In genomic region chr6:121635076-121635475, GRCm38 (mm10) we compare ENCODE assay signal across 9 mouse cellular contexts. TPM values are rescaled to one million over a fixed set of nuclear protein-coding genes. Genes with fewer than 3 reads are reported as not detected.
DNase-seq lines count a peak whose midpoint lies in the region; ATAC-seq and TF ChIP-seq lines count a peak whose summit lies in the region.
"Had no signal": no experiment of that assay in that cellular context is flagged by ENCODE, and none has a peak within 500 bp of the region (broad histone marks: within the 10 kb centered on the region; RNA-seq: fewer than 3 reads in every experiment).

Gene A2m, plus strand, starts transcription at chr6:121635376.

- no peak for ATAC-seq in kidney, postnatal 0 days (replicated peaks; ENCODE audit: low FRiP score, low read depth)
- no peak for ATAC-seq in forebrain, embryonic 12.5 days (ENCODE audit: low FRiP score)
- no peak for ATAC-seq in intestine, embryonic 16.5 days
- no peak for ATAC-seq in midbrain, embryonic 16.5 days

- intact Hi-C loops in left cerebral cortex, postnatal 36 days (cut with DNase I) = no loop called here

- no peaks in the 10 kb centered on the region for H3K4me1 ChIP-seq in kidney, postnatal 0 days (replicated peaks; ENCODE audit: insufficient read depth, low read length)
- peaks cover 11% of the 10 kb centered on the region for H3K4me1 ChIP-seq in forebrain, embryonic 12.5 days
- H3K4me1 ChIP-seq in intestine, embryonic 16.5 days (ENCODE audit: control insufficient read depth, insufficient read depth, low read length) = no peaks in the 10 kb centered on the region
- H3K4me1 ChIP-seq in midbrain, embryonic 16.5 days (ENCODE audit: control insufficient read depth, insufficient read depth, low read length) = 0 out of 2 replicates have a peak, but pooled peaks cover 8% of the 10 kb centered on the region

- DNase-seq in kidney, postnatal 0 days (ENCODE audit: low spot score) = no peak
- DNase-seq in kidney, adult 9 months = no peak
- DNase-seq in adrenal gland, postnatal 14 days = no peak
- DNase-seq in left cerebral cortex, postnatal 36 days (ENCODE audit: low spot score in 2 of 2) = no peak
- DNase-seq in layer of hippocampus, postnatal 14 days (ENCODE audit: low spot score in 2 of 2) = no peak

- H3K27ac ChIP-seq in kidney, postnatal 0 days = no peak within 1 kb of the TSS
- no peak within 1 kb of the TSS for H3K27ac ChIP-seq in forebrain, embryonic 12.5 days
- no peak within 1 kb of the TSS for H3K27ac ChIP-seq in intestine, embryonic 16.5 days (ENCODE audit: low read length)
- H3K27ac ChIP-seq in midbrain, embryonic 16.5 days (ENCODE audit: low read length) = peak within 1 kb of the TSS; percentile 52

- no peaks in the 10 kb centered on the region for H3K27me3 ChIP-seq in kidney, postnatal 0 days (ENCODE audit: insufficient read depth, low read length)
- H3K27me3 ChIP-seq in forebrain, embryonic 12.5 days = peaks cover 3% of the 10 kb centered on the region; the same call in 1 of the 2 replicates
- H3K27me3 ChIP-seq in intestine, embryonic 16.5 days (replicated peaks; ENCODE audit: control insufficient read depth, insufficient read depth, low read length) = no peaks in the 10 kb centered on the region
- H3K27me3 ChIP-seq in midbrain, embryonic 16.5 days (ENCODE audit: control insufficient read depth, insufficient read depth, low read depth, low read length) = no peaks in the 10 kb centered on the region

- no peaks in the 10 kb centered on the region for H3K36me3 ChIP-seq in kidney, postnatal 0 days (ENCODE audit: insufficient read depth, low read length)
- no peaks in the 10 kb centered on the region for H3K36me3 ChIP-seq in forebrain, embryonic 12.5 days (replicated peaks)
- H3K36me3 ChIP-seq in intestine, embryonic 16.5 days (ENCODE audit: control insufficient read depth, insufficient read depth, low read length) = no peaks in the 10 kb centered on the region
- H3K36me3 ChIP-seq in midbrain, embryonic 16.5 days (ENCODE audit: control insufficient read depth, insufficient read depth, low read length) = no peaks in the 10 kb centered on the region

- no peak within 1 kb of the TSS for H3K4me3 ChIP-seq in kidney, postnatal 0 days (replicated peaks; ENCODE audit: low read depth, low read length)
- H3K4me3 ChIP-seq in forebrain, embryonic 12.5 days (replicated peaks) = peak within 1 kb of the TSS; percentile 24
- H3K4me3 ChIP-seq in intestine, embryonic 16.5 days (ENCODE audit: low read length) = no peak within 1 kb of the TSS
- peak within 1 kb of the TSS; percentile 27 for H3K4me3 ChIP-seq in midbrain, embryonic 16.5 days (ENCODE audit: low read depth, low read length)

- TF ChIP-seq CTCF in kidney, postnatal 0 days (IDR thresholded peaks at IDR 0.05; ENCODE audit: low read depth) = no peak

- no peak within 1 kb of the TSS for H3K9ac ChIP-seq in kidney, postnatal 0 days (ENCODE audit: low read depth, low read length)
- H3K9ac ChIP-seq in forebrain, embryonic 12.5 days = peak within 1 kb of the TSS; percentile 47; the same call in 1 of the 2 replicates
- H3K9ac ChIP-seq in intestine, embryonic 16.5 days (ENCODE audit: low read depth, low read length) = no peak within 1 kb of the TSS
- peak within 1 kb of the TSS; percentile 40; the same call in 1 of the 2 replicates for H3K9ac ChIP-seq in midbrain, embryonic 16.5 days (ENCODE audit: low read depth, low read length)

- WGBS in kidney, postnatal 0 days = 89% methylated on average over 8 of the region's 8 CpGs
- 88% methylated on average over 8 of the region's 8 CpGs for WGBS in forebrain, embryonic 12.5 days
- WGBS in intestine, embryonic 16.5 days = 82% methylated on average over 8 of the region's 8 CpGs
- WGBS in midbrain, embryonic 16.5 days = 88% methylated on average over 8 of the region's 8 CpGs

- no peaks in the 10 kb centered on the region for H3K9me3 ChIP-seq in kidney, postnatal 0 days (replicated peaks; ENCODE audit: low read length)
- no peaks in the 10 kb centered on the region for H3K9me3 ChIP-seq in forebrain, embryonic 12.5 days
- no peaks in the 10 kb centered on the region for H3K9me3 ChIP-seq in intestine, embryonic 16.5 days (ENCODE audit: control insufficient read depth, low read length)
- H3K9me3 ChIP-seq in midbrain, embryonic 16.5 days (replicated peaks; ENCODE audit: control insufficient read depth, low read length, poor library complexity, severe bottlenecking) = no peaks in the 10 kb centered on the region

- H3K4me2 ChIP-seq in kidney, postnatal 0 days (ENCODE audit: low read length) = peak within 1 kb of the TSS; percentile 6; the same call in 1 of the 2 replicates
- H3K4me2 ChIP-seq in forebrain, embryonic 12.5 days = peak within 1 kb of the TSS; percentile 52
- H3K4me2 ChIP-seq in intestine, embryonic 16.5 days (ENCODE audit: low read depth, low read length) = peak within 1 kb of the TSS; percentile 33
- H3K4me2 ChIP-seq in midbrain, embryonic 16.5 days (ENCODE audit: low read length) = peak within 1 kb of the TSS; percentile 62

RNA-seq across cellular contexts. Expression of gene A2m, which starts in this region (rescaled TPM):
- polyA plus RNA-seq in kidney, postnatal 0 days (2015; fragmentation: Nextera tagmentation; extraction: Ambion mirVana) = 0.20 TPM in 2 replicates
- polyA plus RNA-seq in forebrain, embryonic 12.5 days (2016; fragmentation: Nextera tagmentation; extraction: Ambion mirVana) = 2.1 and 2.3 TPM in 2 replicates
- polyA plus RNA-seq in intestine, embryonic 16.5 days (2015; fragmentation: Nextera tagmentation; extraction: Ambion mirVana) = 1.1 and 1.6 TPM in 2 replicates
- polyA plus RNA-seq in midbrain, embryonic 16.5 days (2015; fragmentation: Nextera tagmentation; extraction: Ambion mirVana) = 13.1 and 19.9 TPM in 2 replicates
- total RNA-seq in adrenal gland, postnatal 14 days (2021) = 0.98 and 8.0 TPM in 2 replicates
- total RNA-seq in left cerebral cortex, postnatal 36 days (2021) = 1 to 10 TPM; 1.8 to 2.9 TPM
- total RNA-seq in layer of hippocampus, postnatal 14 days (2021) = 1 to 10 TPM; 6.1 to 7.9 TPM
- total RNA-seq: megakaryocyte progenitor cell, adult 5-6 weeks had no signal

Comparison
In these comparisons a context has a peak if more than half of its experiments do, and no peak if none do; other contexts are left out.
1. H3K4me2 ChIP-seq: peak in every context shown above with its lines; median percentile 62 in midbrain, embryonic 16.5 days; 52 in forebrain, embryonic 12.5 days; 33 in intestine, embryonic 16.5 days; 6 in kidney, postnatal 0 days.
2. H3K4me3 ChIP-seq: peak in forebrain, embryonic 12.5 days (single experiment) and midbrain, embryonic 16.5 days (single experiment); none in kidney, postnatal 0 days (single experiment) and intestine, embryonic 16.5 days (single experiment).
3. H3K9ac ChIP-seq: peak in forebrain, embryonic 12.5 days (single experiment) and midbrain, embryonic 16.5 days (single experiment); none in kidney, postnatal 0 days (single experiment) and intestine, embryonic 16.5 days (single experiment).